ENCODE assay signal across 8 mouse cellular contexts in the genomic region with DNA sequence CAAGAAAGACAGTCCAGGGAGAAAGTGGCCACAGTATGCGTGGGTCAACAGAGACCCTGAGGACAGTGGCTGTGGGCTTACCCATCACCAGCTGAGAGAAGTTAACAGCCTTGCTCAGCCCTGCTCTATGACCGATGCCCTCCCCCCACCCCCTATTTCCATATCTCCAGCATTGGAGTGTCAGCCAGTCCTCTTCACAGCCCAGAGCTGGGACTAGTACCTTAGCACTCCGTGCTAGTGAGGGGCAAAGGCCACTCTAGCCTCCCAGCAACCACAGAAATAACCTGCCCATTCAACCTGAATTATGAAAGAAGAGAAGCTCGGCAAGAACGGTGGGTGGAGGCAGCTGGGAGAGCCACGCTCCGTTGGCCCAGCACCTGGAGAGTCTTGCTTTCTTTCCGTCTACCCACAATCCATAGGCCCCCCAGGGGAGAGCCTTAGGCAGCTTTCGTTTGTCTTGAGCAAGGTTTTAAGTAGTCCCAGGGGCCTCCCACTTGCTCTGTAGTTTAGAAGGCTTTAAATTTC. TPM values are rescaled to one million over a fixed set of nuclear protein-coding genes. Genes with fewer than 3 reads are reported as not detected.
DNase-seq lines count a peak whose midpoint lies in the region; ATAC-seq and TF ChIP-seq lines count a peak whose summit lies in the region.

No protein-coding gene starts in this region.

- WGBS in hindbrain, embryonic 16.5 days, result 13% methylated on average over 9 of the region's 9 CpGs
- WGBS in liver, embryonic 13.5 days (ENCODE audit: insufficient replicate concordance), result 12% methylated on average over 9 of the region's 9 CpGs
- 14% methylated on average over 9 of the region's 9 CpGs for WGBS in stomach, embryonic 16.5 days

- ATAC-seq in hindbrain, embryonic 16.5 days, result no peak
- ATAC-seq in liver, embryonic 13.5 days (ENCODE audit: low read depth), result no peak
- no peak for ATAC-seq in stomach, embryonic 16.5 days (ENCODE audit: insufficient read depth, low FRiP score)

- in situ Hi-C loops in ES-E14 (cut with MboI; ENCODE audit: low sequenced_read_pairs in 2 of 2, unreplicated experiment in 2 of 2), result no loop called here

- H3K4me1 ChIP-seq in ES-E14 (ENCODE audit: control insufficient read depth in 2 of 2, insufficient read depth in 2 of 2, low read length in 2 of 2, poor library complexity in 1 of 2), result peaks cover 6 to 8% of the 10 kb centered on the region in 2 experiments; a peak in 3 of 4 replicates
- H3K4me1 ChIP-seq in hindbrain, embryonic 16.5 days (ENCODE audit: control insufficient read depth, insufficient read depth, low read depth, low read length), result peaks cover 7% of the 10 kb centered on the region
- peaks cover 23% of the 10 kb centered on the region for H3K4me1 ChIP-seq in liver, embryonic 13.5 days (replicated peaks)
- H3K4me1 ChIP-seq in stomach, embryonic 16.5 days (ENCODE audit: control insufficient read depth, insufficient read depth, low read length), result no peaks in the 10 kb centered on the region; the same call in 1 of the 2 replicates

- H3K27me3 ChIP-seq in hindbrain, embryonic 16.5 days (replicated peaks; ENCODE audit: control insufficient read depth, insufficient read depth, low read length), result peaks cover 5% of the 10 kb centered on the region
- H3K27me3 ChIP-seq in liver, embryonic 13.5 days, result peaks cover 30% of the 10 kb centered on the region
- H3K27me3 ChIP-seq in stomach, embryonic 16.5 days (ENCODE audit: control insufficient read depth, insufficient read depth, low read length), result no peaks in the 10 kb centered on the region

- H3K4me2 ChIP-seq in hindbrain, embryonic 16.5 days (ENCODE audit: low read length), result peak overlapping the region; percentile 100; the same call in 1 of the 2 replicates
- H3K4me2 ChIP-seq in liver, embryonic 13.5 days, result peak overlapping the region; percentile 78
- H3K4me2 ChIP-seq in stomach, embryonic 16.5 days (ENCODE audit: low read depth, low read length), result peak overlapping the region; percentile 98

- no peaks in the 10 kb centered on the region for H3K36me3 ChIP-seq in ES-E14 (ENCODE audit: control insufficient read depth, insufficient read depth, low read length, poor library complexity, severe bottlenecking)
- no peaks in the 10 kb centered on the region for H3K36me3 ChIP-seq in hindbrain, embryonic 16.5 days (ENCODE audit: control insufficient read depth, insufficient read depth, low read length)
- no peaks in the 10 kb centered on the region for H3K36me3 ChIP-seq in liver, embryonic 13.5 days
- H3K36me3 ChIP-seq in stomach, embryonic 16.5 days (ENCODE audit: control insufficient read depth, insufficient read depth, low read length), result no peaks in the 10 kb centered on the region

- no peak overlapping the region for H3K9ac ChIP-seq in ES-E14 (ENCODE audit: insufficient read depth, low read depth, low read length, poor library complexity, severe bottlenecking)
- no peak overlapping the region for H3K9ac ChIP-seq in hindbrain, embryonic 16.5 days (ENCODE audit: low read depth, low read length)
- H3K9ac ChIP-seq in liver, embryonic 13.5 days, result peak overlapping the region; percentile 67; the same call in 1 of the 2 replicates
- H3K9ac ChIP-seq in stomach, embryonic 16.5 days (ENCODE audit: low read length), result 0 out of 2 replicates have a peak overlapping the region, but pooled peaks have one; percentile 2

- peak overlapping the region; percentile 12 to 59; a peak in 3 of 4 replicates for H3K4me3 ChIP-seq in ES-E14 (ENCODE audit: insufficient read depth in 1 of 2, low read depth in 1 of 2, low read length in 2 of 2, poor library complexity in 1 of 2, severe bottlenecking in 1 of 2)
- H3K4me3 ChIP-seq in hindbrain, embryonic 16.5 days (ENCODE audit: low read length), result no peak overlapping the region
- H3K4me3 ChIP-seq in liver, embryonic 13.5 days (replicated peaks), result peak overlapping the region; percentile 61
- H3K4me3 ChIP-seq in stomach, embryonic 16.5 days (replicated peaks; ENCODE audit: low read length), result peak overlapping the region; percentile 65; the same call in 1 of the 2 replicates

- H3K9me3 ChIP-seq in ES-E14 (ENCODE audit: control insufficient read depth, insufficient read depth, low read depth, low read length), result no peaks in the 10 kb centered on the region
- no peaks in the 10 kb centered on the region for H3K9me3 ChIP-seq in hindbrain, embryonic 16.5 days (ENCODE audit: control insufficient read depth, low read length)
- H3K9me3 ChIP-seq in liver, embryonic 13.5 days (replicated peaks), result no peaks in the 10 kb centered on the region
- H3K9me3 ChIP-seq in stomach, embryonic 16.5 days (replicated peaks; ENCODE audit: control insufficient read depth, low read length), result no peaks in the 10 kb centered on the region

- no peak overlapping the region for H3K27ac ChIP-seq in ES-E14 (ENCODE audit: insufficient read depth, low read depth, low read length, poor library complexity, severe bottlenecking)
- no peak overlapping the region for H3K27ac ChIP-seq in hindbrain, embryonic 16.5 days (ENCODE audit: low read depth, low read length)
- 0 out of 2 replicates have a peak overlapping the region, but pooled peaks have one; percentile 34 for H3K27ac ChIP-seq in liver, embryonic 13.5 days
- H3K27ac ChIP-seq in stomach, embryonic 16.5 days (ENCODE audit: low read length), result no peak overlapping the region

- DNase-seq in adrenal gland, postnatal 10 days, result peak; percentile 50
- no peak for DNase-seq in adrenal gland, adult 18-20 months (ENCODE audit: low spot score in 2 of 2)
- DNase-seq in ES-E14 (ENCODE audit: low read depth, low spot score), result no peak
- no peak for DNase-seq in liver, embryonic 13.5 days
- DNase-seq in ovary, adult 18-20 months (ENCODE audit: low spot score), result no peak
- no peak for DNase-seq in adrenal gland, postnatal 36 days

TF ChIP-seq in ES-E14, 5 proteins besides CTCF, POLR2A, EP300 and RAD21:
- no peak for TF ChIP-seq CHD2 (IDR thresholded peaks at IDR 0.05; ENCODE audit: low read depth, low read length)
- TF ChIP-seq ZC3H11A (IDR thresholded peaks at IDR 0.05; ENCODE audit: borderline replicate concordance, low read depth, low read length), result no peak
- no peak for TF ChIP-seq MAFK (IDR thresholded peaks at IDR 0.05; ENCODE audit: insufficient read depth, low read depth, low read length)
- TF ChIP-seq HCFC1 (IDR thresholded peaks at IDR 0.05; ENCODE audit: borderline replicate concordance, insufficient read depth, low read length), result no peak
- no peak for TF ChIP-seq ZNF384 (IDR thresholded peaks at IDR 0.05; ENCODE audit: low read depth, low read length)
TF ChIP-seq in ES-E14: peak in this region for 0.

RNA-seq across cellular contexts. Expression of a gene that starts 1.5 kb away (rescaled TPM):
- total RNA-seq in adrenal gland, postnatal 10 days (2021), result 100 to 1,000 TPM; 107 to 116 TPM
- total RNA-seq in adrenal gland, adult 18-20 months (2021), result 100 to 1,000 TPM; 162 to 232 TPM
- total RNA-seq in ES-E14 (2012; rRNA removed), result 18.9 and 19.6 TPM in 2 replicates
- 28.5 and 33.9 TPM in 2 replicates for polyA plus RNA-seq in hindbrain, embryonic 16.5 days (2015; fragmentation: Nextera tagmentation; extraction: Ambion mirVana)
- 7.2 and 8.5 TPM in 2 replicates for polyA plus RNA-seq in liver, embryonic 13.5 days (2015; fragmentation: Nextera tagmentation; extraction: Ambion mirVana)
- 16.1 and 20.6 TPM in 2 replicates for polyA plus RNA-seq in stomach, embryonic 16.5 days (2015; fragmentation: Nextera tagmentation; extraction: Ambion mirVana)
- total RNA-seq in adrenal gland, postnatal 36 days (2021), result 100 to 1,000 TPM in 1 of 2 experiments, 10 to 100 TPM in 1; 94.5 to 108 TPM

RNA-seq across cellular contexts. Expression of a gene that starts 51.6 kb away (rescaled TPM):
- total RNA-seq in adrenal gland, postnatal 10 days (2021), result 100 to 1,000 TPM; 116 to 118 TPM
- total RNA-seq in adrenal gland, adult 18-20 months (2021), result 100 to 1,000 TPM; 105 to 113 TPM
- 137 and 175 TPM in 2 replicates for total RNA-seq in ES-E14 (2012; rRNA removed)
- 120 and 125 TPM in 2 replicates for polyA plus RNA-seq in hindbrain, embryonic 16.5 days (2015; fragmentation: Nextera tagmentation; extraction: Ambion mirVana)
- 76.9 and 93.6 TPM in 2 replicates for polyA plus RNA-seq in liver, embryonic 13.5 days (2015; fragmentation: Nextera tagmentation; extraction: Ambion mirVana)
- polyA plus RNA-seq in stomach, embryonic 16.5 days (2015; fragmentation: Nextera tagmentation; extraction: Ambion mirVana), result 121 TPM in 2 replicates
- total RNA-seq in adrenal gland, postnatal 36 days (2021), result 100 to 1,000 TPM; 109 to 121 TPM

Comparison
In these comparisons a context has a peak if more than half of its experiments do, and no peak if none do; other contexts are left out.
1. H3K9ac ChIP-seq: peak in liver, embryonic 13.5 days (single experiment) and stomach, embryonic 16.5 days (single experiment); none in ES-E14 (single experiment) and hindbrain, embryonic 16.5 days (single experiment).
2. Peak in every context shown above with its lines, with median percentiles within 50 percentile points of each other: H3K4me2 ChIP-seq.